Mouse (Mus musculus): Measurements from ENCODE around the gene Ugt3a2.

The Ugt3a2 gene

DNA sequence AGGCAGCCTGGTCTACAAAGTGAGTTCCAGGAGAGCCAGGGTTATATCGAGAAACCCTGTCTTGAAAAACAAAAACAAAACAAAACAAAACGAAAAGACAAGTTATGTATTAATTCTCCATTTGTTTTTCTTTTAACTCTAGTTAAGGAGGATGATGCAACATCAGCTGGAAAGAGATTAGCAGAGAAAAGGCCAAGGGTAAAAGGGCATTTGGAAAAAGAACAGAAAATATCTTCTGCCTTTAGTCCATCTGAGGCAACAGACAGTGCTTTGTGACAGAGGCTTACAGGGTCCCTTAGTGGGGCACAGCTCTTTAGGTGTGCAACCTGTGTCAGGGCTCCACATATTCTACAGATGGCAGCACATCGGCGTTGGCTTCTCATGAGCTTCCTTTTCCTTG is at the start of gene Ugt3a2:
Ugt3a2 (plus strand) TSS at position 210 of the 400 bp plus-strand sequence.
- DNase-seq (ENCODE audit: low spot score): no peak

DNA sequence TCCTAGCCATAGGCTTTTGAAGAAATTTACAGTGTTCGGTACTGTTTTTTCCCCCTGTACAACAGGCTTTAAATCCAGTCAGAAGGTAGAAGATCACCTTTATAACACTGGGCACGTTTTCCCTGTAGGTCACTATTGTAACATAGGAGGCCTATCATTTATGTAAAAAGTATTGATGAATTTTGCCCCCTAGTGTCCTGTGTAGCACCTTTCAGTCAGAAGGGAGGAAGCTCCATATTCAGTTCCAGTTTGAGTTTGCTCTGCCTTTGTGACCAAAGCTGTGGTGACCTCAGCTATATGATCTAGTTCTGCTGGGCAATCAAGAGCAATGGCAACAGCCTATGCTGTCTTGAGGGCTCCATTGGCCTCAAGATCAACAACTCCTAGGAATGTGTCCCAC is 45.7 kb upstream of the Ugt3a2 start:
- no peak for DNase-seq (ENCODE audit: low spot score)

GRCm38 (mm10) chr15:9305978-9306692 is 29.2 kb upstream of the Ugt3a2 start:
- no peak for DNase-seq (ENCODE audit: low spot score)

DNA sequence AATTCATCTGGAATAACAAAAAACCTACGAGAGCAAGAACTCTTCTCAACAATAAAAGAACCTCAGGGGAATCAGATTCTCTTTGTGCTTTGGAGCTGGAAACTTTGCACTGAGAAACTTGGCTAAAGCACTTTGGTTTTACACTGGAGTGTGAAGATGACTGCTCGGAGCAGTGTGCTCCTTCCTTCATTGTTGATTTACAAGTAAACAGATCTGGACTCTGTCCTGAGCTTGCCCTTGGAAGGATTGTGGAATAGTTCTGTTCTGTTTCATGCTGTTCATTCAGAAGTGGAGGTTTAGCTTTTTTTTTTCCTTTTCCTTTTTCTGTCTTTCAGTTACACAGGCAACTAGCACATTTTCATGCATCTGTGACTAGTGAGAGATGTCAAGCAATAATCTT is 754 bp upstream of the Ugt3a2 start:
- no peak for DNase-seq (ENCODE audit: low spot score)

- DNase-seq (ENCODE audit: low spot score): no peak
Observed at GRCm38 (mm10) chr15:9336616-9337015, 1.3 kb downstream of the Ugt3a2 start.

DNA sequence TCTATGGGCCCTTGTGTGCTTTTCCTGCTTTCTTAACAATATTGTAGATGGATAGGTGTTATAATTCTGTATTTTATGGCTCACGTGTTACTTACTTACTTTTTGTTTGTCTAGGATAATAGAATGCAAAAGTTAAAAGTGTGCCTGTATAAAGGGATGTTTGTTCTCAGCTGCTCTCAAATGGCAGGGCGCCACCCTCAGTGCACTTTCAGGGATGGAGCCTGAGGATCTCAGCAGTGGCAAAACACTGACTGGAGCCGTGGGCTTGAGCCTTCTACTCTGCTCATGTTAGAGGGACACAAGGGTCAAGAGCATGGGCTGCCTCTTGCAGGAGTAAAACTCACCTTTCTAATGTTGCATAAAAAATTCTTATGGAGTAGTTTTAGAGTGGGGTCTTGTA is 1.7 kb downstream of the Ugt3a2 start:
- no peak for DNase-seq (ENCODE audit: low spot score)

DNA sequence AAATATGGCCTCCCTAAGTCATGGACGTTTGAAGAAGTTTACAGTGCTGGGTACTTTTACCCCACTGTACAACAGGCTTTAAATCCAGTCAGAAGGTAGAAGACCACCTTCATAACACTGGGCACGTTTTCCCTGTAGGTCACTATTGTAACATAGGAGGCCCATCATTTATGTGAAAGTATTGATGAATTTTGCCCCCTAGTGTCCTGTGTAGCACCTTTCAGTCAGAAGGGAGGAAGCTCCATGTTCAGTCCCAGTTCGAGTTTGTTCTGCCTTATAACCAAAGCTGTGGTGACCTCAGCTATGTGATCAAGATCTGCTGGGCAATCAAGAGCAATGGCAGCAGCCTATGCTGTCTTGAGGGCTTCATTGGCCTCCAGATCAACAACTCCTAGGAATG is 13.4 kb downstream of the Ugt3a2 start:
- DNase-seq (ENCODE audit: low spot score): no peak

- no peak for DNase-seq (ENCODE audit: low spot score)
Observed at GRCm38 (mm10) chr15:9362801-9363200, 27.5 kb downstream of the Ugt3a2 start.

- DNase-seq (ENCODE audit: low spot score): no peak
Observed at GRCm38 (mm10) chr15:9368774-9369173, 33.4 kb downstream of the Ugt3a2 start.

DNA sequence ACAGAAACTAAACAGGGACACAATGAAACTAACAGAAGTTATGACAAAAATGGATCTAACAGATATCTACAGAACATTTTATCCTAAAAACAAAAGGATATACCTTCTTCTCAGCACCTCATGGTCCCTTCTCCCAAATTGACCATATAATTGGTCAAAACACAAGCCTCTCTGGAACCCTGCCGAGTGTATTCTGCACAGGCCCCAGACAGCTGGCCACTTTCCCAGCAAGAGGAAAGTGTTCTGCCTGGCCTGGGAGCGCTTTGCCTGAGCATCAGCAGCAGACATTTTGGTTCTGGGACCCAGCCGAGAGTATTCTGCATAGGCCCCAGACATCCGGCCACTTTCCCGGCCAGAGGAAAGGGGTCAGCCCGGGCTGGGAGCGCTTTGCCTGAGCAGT is 40.9 kb downstream of the Ugt3a2 start:
- no peak for DNase-seq (ENCODE audit: low spot score)

DNA sequence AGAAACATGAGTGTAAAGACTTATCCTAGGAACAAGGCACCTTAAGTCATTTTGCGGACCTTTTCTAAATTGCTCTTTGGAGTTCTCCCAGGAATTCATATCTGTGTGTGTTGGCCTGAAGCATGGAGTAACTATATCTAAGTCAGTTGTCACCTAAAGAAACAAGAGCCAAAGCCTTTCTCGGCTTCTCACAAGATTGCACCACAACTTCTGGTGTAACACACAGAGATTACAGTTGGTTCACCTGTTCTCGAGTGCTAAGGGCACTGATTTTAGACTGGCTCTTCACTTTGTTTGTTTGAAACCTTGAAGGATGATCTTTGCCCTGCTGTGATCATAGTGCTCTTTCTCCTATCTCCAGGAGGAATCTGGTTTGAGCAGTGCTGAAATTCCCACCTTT is 74.1 kb downstream of the Ugt3a2 start:
- DNase-seq (ENCODE audit: low spot score): no peak
